ENCODE assay signal across 10 mouse cellular contexts in the genomic region with DNA sequence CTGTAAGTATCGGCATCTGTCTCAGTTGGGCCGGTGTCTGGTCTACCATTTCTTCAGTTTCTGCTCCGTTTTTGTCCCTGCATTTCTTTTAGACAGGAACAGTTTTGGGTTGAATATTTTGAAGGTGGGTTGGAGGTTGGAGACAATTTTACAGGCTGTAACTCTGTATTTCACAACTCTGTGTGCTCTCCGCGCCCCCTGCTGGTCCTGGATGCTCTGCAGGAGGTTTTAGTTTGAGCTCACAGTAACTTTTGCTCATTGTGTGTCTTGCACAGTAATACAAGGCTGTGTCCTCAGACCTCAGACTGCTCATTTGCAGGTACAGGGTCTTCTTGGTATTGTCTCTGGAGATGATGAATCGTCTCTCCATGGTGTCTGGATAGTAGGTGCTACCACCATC. TPM values are rescaled to one million over a fixed set of nuclear protein-coding genes. Genes with fewer than 3 reads are reported as not detected.
DNase-seq lines count a peak whose midpoint lies in the region; ATAC-seq and TF ChIP-seq lines count a peak whose summit lies in the region.
"Had no signal": no experiment of that assay in that cellular context is flagged by ENCODE, and none has a peak within 500 bp of the region (broad histone marks: within the 10 kb centered on the region; RNA-seq: fewer than 3 reads in every experiment).

No protein-coding gene starts in this region.

- H3K9me3 ChIP-seq in kidney, embryonic 14.5 days (ENCODE audit: control insufficient read depth, low read length) = no peaks in the 10 kb centered on the region

- ATAC-seq in kidney, embryonic 14.5 days (ENCODE audit: low FRiP score, low TSS enrichment) = no peak

- peak; percentile 16 for DNase-seq in kidney, adult 2 months
- DNase-seq in CD4-positive helper T cell, adult 2 months (ENCODE audit: low read depth, low spot score) = peak; percentile 26
- peak; percentile 25 to 47 for DNase-seq in adrenal gland, adult 18-20 months (ENCODE audit: low spot score in 2 of 2)
- peak; percentile 61 to 63 for DNase-seq in kidney, postnatal 4 days
- DNase-seq in cerebellum, adult 18-20 months = no peak
- no peak for DNase-seq in urinary bladder, postnatal 36 days (ENCODE audit: low spot score in 2 of 2)
- DNase-seq in gastrocnemius, adult 18-20 months (ENCODE audit: low spot score) = no peak

- peak; percentile 36 for TF ChIP-seq CTCF in kidney, adult 2 months (conservative IDR thresholded peaks at IDR 0.05; ENCODE audit: insufficient read depth, insufficient read length, low read depth, low read length)

- 54% methylated on average over 6 of the region's 6 CpGs for WGBS in kidney, adult 2 months
- WGBS in kidney, embryonic 14.5 days = 56% methylated on average over 6 of the region's 6 CpGs

- H3K27ac ChIP-seq in kidney, adult 2 months (ENCODE audit: insufficient read depth, low read depth, low read length) = no peak overlapping the region
- H3K27ac ChIP-seq in kidney, embryonic 14.5 days (ENCODE audit: low read depth, low read length) = no peak overlapping the region

- no peaks in the 10 kb centered on the region for H3K36me3 ChIP-seq in kidney, adult 2 months (ENCODE audit: control insufficient read depth, insufficient read depth, low read length)
- no peaks in the 10 kb centered on the region for H3K36me3 ChIP-seq in kidney, embryonic 14.5 days (ENCODE audit: control insufficient read depth, insufficient read depth, low read length)

- no peak overlapping the region for H3K4me3 ChIP-seq in kidney, adult 2 months (ENCODE audit: insufficient read depth, low read depth, low read length)
- no peak overlapping the region for H3K4me3 ChIP-seq in kidney, embryonic 14.5 days (ENCODE audit: low read length)

- no peak overlapping the region for H3K9ac ChIP-seq in kidney, embryonic 14.5 days (ENCODE audit: low read depth, low read length)

- H3K27me3 ChIP-seq in kidney, adult 2 months (replicated peaks; ENCODE audit: control insufficient read depth, insufficient read depth, low read length) = no peaks in the 10 kb centered on the region
- H3K27me3 ChIP-seq in kidney, embryonic 14.5 days (ENCODE audit: control insufficient read depth, insufficient read depth, low read length) = no peaks in the 10 kb centered on the region

- no peaks in the 10 kb centered on the region for H3K4me1 ChIP-seq in kidney, adult 2 months (ENCODE audit: control insufficient read depth, insufficient read depth, low read length)
- no peaks in the 10 kb centered on the region for H3K4me1 ChIP-seq in kidney, embryonic 14.5 days (ENCODE audit: control insufficient read depth, insufficient read depth, low read length)

- no peak for TF ChIP-seq POLR2A in kidney, adult 2 months (IDR thresholded peaks at IDR 0.05; ENCODE audit: low read depth, low read length)

- no peak overlapping the region for H3K4me2 ChIP-seq in kidney, embryonic 14.5 days (replicated peaks; ENCODE audit: low read depth, low read length)

RNA-seq across cellular contexts. Expression of gene Adam6a, which starts 34.5 kb away (rescaled TPM):
- polyA plus RNA-seq in kidney, adult 2 months (2012; rRNA removed) = not detected in 2 replicates
- polyA plus RNA-seq in kidney, embryonic 14.5 days (2014; fragmentation: Nextera tagmentation; extraction: Ambion mirVana) = not detected in 2 replicates
- total RNA-seq in adrenal gland, adult 18-20 months (2021) = not detected
- not detected for total RNA-seq in gastrocnemius, adult 18-20 months (2021)
- total RNA-seq: layer of hippocampus, adult 8-10 months had no signal
- polyA plus RNA-seq: neural tube, embryonic 14.5 days had no signal

Comparison
In these comparisons a context has a peak if more than half of its experiments do, and no peak if none do; other contexts are left out.
1. DNase-seq: peak in kidney, adult 2 months (single experiment), CD4-positive helper T cell, adult 2 months (single experiment), adrenal gland, adult 18-20 months (2 of 2) and kidney, postnatal 4 days (2 of 2); none in cerebellum, adult 18-20 months (0 of 2), urinary bladder, postnatal 36 days (0 of 2) and gastrocnemius, adult 18-20 months (single experiment).